Mouse (Mus musculus): ENCODE measurements at regions not wholly inside any gene's neighbourhood (a gene's known extent, or its start where the extent isn't known, plus 50 kb on each side); places are given as distances from the start of the nearest gene placed in this dataset.

- no peak for TF ChIP-seq POLR2A (IDR thresholded peaks at IDR 0.05; ENCODE audit: low read depth, low read length)
- no peak for TF ChIP-seq CTCF (IDR thresholded peaks at IDR 0.05; ENCODE audit: extremely low read depth, insufficient read depth, insufficient read length, insufficient replicate concordance)
Observed at GRCm38 (mm10) chr5:101218082-101218481, 372.6 kb downstream of the Gpat3 start.

All from spleen, adult 2 months (tissue).